Mouse (Mus musculus): ENCODE measurements around the gene Creb3l4. TPM values are rescaled to one million over a fixed set of nuclear protein-coding genes. Genes with fewer than 3 reads are reported as not detected.
A peak's percentile ranks its signal among the peaks of the same experiment; 100 is the strongest.
"Not testable (repeated sequence)": the region's sequence is repeated elsewhere in the genome, so short reads cannot be mapped to it uniquely, and the experiment has no call there.

Creb3l4 gene
- polyA plus RNA-seq, 1 experiment from 2014 or later: 0.82 TPM

GRCm38 (mm10) chr3:90256731-90257530, 13.6 kb upstream of the Creb3l4 start:
- ATAC-seq (replicated peaks; ENCODE audit: low FRiP score): no peak
- Histone ChIP-seq H3K27me3 (replicated peaks; ENCODE audit: control insufficient read depth, insufficient read depth, low read length) (no peaks in the 10 kb centered on the region), H3K36me3 (ENCODE audit: control insufficient read depth, insufficient read depth, low read length) (peaks cover 18% of the 10 kb centered on the region), H3K4me3 (ENCODE audit: low read depth, low read length) (no peak overlapping the region), H3K27ac (ENCODE audit: low read depth, low read length) (no peak overlapping the region), H3K9me3 (ENCODE audit: control insufficient read depth, low read length) (no peaks in the 10 kb centered on the region), H3K4me1 (replicated peaks; ENCODE audit: control insufficient read depth, insufficient read depth, low read length) (peaks cover 12% of the 10 kb centered on the region), H3K9ac (ENCODE audit: low read depth, low read length) (no peak overlapping the region), H3K4me2 (no peak overlapping the region)
- 90% methylated on average over 19 of the region's 19 CpGs for WGBS
- no peak for DNase-seq (ENCODE audit: low spot score)

GRCm38 (mm10) chr3:90255784-90256353, 12.6 kb upstream of the Creb3l4 start:
- ATAC-seq (replicated peaks; ENCODE audit: low FRiP score) (no peak), DNase-seq (ENCODE audit: low spot score) (no peak)
- no peaks in the 10 kb centered on the region for H3K9me3 ChIP-seq (ENCODE audit: control insufficient read depth, low read length)
- peaks cover 12% of the 10 kb centered on the region for H3K4me1 ChIP-seq (replicated peaks; ENCODE audit: control insufficient read depth, insufficient read depth, low read length)
- no peak overlapping the region for H3K27ac ChIP-seq (ENCODE audit: low read depth, low read length)
- H3K9ac ChIP-seq (ENCODE audit: low read depth, low read length): no peak overlapping the region
- WGBS: 94% methylated on average over 14 of the region's 14 CpGs
- H3K36me3 ChIP-seq (ENCODE audit: control insufficient read depth, insufficient read depth, low read length): peaks cover 18% of the 10 kb centered on the region
- no peaks in the 10 kb centered on the region for H3K27me3 ChIP-seq (replicated peaks; ENCODE audit: control insufficient read depth, insufficient read depth, low read length)
- H3K4me2 ChIP-seq: peak overlapping the region; percentile 77; the same call in 1 of the 2 replicates
- H3K4me3 ChIP-seq (ENCODE audit: low read depth, low read length): no peak overlapping the region; the same call in 1 of the 2 replicates

- H3K27ac ChIP-seq (ENCODE audit: low read depth, low read length): no peak overlapping the region
- H3K36me3 ChIP-seq (ENCODE audit: control insufficient read depth, insufficient read depth, low read length): peaks cover 18% of the 10 kb centered on the region
- ATAC-seq (replicated peaks; ENCODE audit: low FRiP score): no peak
- peak overlapping the region; percentile 90 for H3K9ac ChIP-seq (ENCODE audit: low read depth, low read length)
- peak overlapping the region; percentile 96 for H3K4me3 ChIP-seq (ENCODE audit: low read depth, low read length)
- no peaks in the 10 kb centered on the region for H3K27me3 ChIP-seq (replicated peaks; ENCODE audit: control insufficient read depth, insufficient read depth, low read length)
- DNase-seq (ENCODE audit: low spot score): no peak
- no peaks in the 10 kb centered on the region for H3K9me3 ChIP-seq (ENCODE audit: control insufficient read depth, low read length)
- peak overlapping the region; percentile 77 for H3K4me2 ChIP-seq
- H3K4me1 ChIP-seq (replicated peaks; ENCODE audit: control insufficient read depth, insufficient read depth, low read length): peaks cover 12% of the 10 kb centered on the region
- 16% methylated on average over 2 of the region's 2 CpGs for WGBS
Observed at GRCm38 (mm10) chr3:90255194-90255565, 11.9 kb upstream of the Creb3l4 start.

GRCm38 (mm10) chr3:90254419-90255193, 11.3 kb upstream of the Creb3l4 start:
- under 1% methylated on average over 41 of the region's 41 CpGs for WGBS
- DNase-seq (ENCODE audit: low spot score) (peak; percentile 58), ATAC-seq (replicated peaks; ENCODE audit: low FRiP score) (peak; percentile 73)

GRCm38 (mm10) chr3:90253653-90254418, 10.5 kb upstream of the Creb3l4 start, which contains the start of gene Crtc2:
Gene Crtc2, plus strand, starts transcription at chr3:90254163.
- Histone ChIP-seq H3K9ac (ENCODE audit: low read depth, low read length) (peak within 1 kb of the TSS; percentile 90), H3K4me1 (replicated peaks; ENCODE audit: control insufficient read depth, insufficient read depth, low read length) (peaks cover 19% of the 10 kb centered on the region), H3K36me3 (ENCODE audit: control insufficient read depth, insufficient read depth, low read length) (peaks cover 12% of the 10 kb centered on the region), H3K27ac (ENCODE audit: low read depth, low read length) (peak within 1 kb of the TSS; percentile 74), H3K4me3 (ENCODE audit: low read depth, low read length) (peak within 1 kb of the TSS; percentile 96), H3K4me2 (peak within 1 kb of the TSS; percentile 77), H3K27me3 (replicated peaks; ENCODE audit: control insufficient read depth, insufficient read depth, low read length) (no peaks in the 10 kb centered on the region), H3K9me3 (ENCODE audit: control insufficient read depth, low read length) (no peaks in the 10 kb centered on the region)
- 2% methylated on average over 40 of the region's 40 CpGs for WGBS
- peak; percentile 89 for DNase-seq (ENCODE audit: low spot score)
- ATAC-seq (replicated peaks; ENCODE audit: low FRiP score): peak; percentile 99

More at GRCm38 (mm10) chr3:90254419-90255193, 11.3 kb upstream of the Creb3l4 start:
- H3K9me3 ChIP-seq (ENCODE audit: control insufficient read depth, low read length): no peaks in the 10 kb centered on the region
- peak overlapping the region; percentile 90 for H3K9ac ChIP-seq (ENCODE audit: low read depth, low read length)
- peak overlapping the region; percentile 96 for H3K4me3 ChIP-seq (ENCODE audit: low read depth, low read length)
- H3K4me2 ChIP-seq: peak overlapping the region; percentile 77
- peaks cover 14% of the 10 kb centered on the region for H3K36me3 ChIP-seq (ENCODE audit: control insufficient read depth, insufficient read depth, low read length)
- peak overlapping the region; percentile 74 for H3K27ac ChIP-seq (ENCODE audit: low read depth, low read length)
- no peaks in the 10 kb centered on the region for H3K27me3 ChIP-seq (replicated peaks; ENCODE audit: control insufficient read depth, insufficient read depth, low read length)
- H3K4me1 ChIP-seq (replicated peaks; ENCODE audit: control insufficient read depth, insufficient read depth, low read length): peaks cover 13% of the 10 kb centered on the region

- Histone ChIP-seq H3K4me1 (replicated peaks; ENCODE audit: control insufficient read depth, insufficient read depth, low read length) (peaks cover 21% of the 10 kb centered on the region), H3K36me3 (ENCODE audit: control insufficient read depth, insufficient read depth, low read length) (peaks cover 12% of the 10 kb centered on the region)
- not testable (repeated sequence) for ATAC-seq (replicated peaks; ENCODE audit: low FRiP score); H3K27me3 ChIP-seq (replicated peaks; ENCODE audit: control insufficient read depth, insufficient read depth, low read length); H3K4me2 ChIP-seq; H3K4me3 ChIP-seq (ENCODE audit: low read depth, low read length); H3K9ac ChIP-seq (ENCODE audit: low read depth, low read length); H3K27ac ChIP-seq (ENCODE audit: low read depth, low read length); H3K9me3 ChIP-seq (ENCODE audit: control insufficient read depth, low read length); DNase-seq (ENCODE audit: low spot score)
- WGBS: 71% methylated on average over 1 of the region's 1 CpGs
Observed at GRCm38 (mm10) chr3:90253174-90253573, 9.9 kb upstream of the Creb3l4 start.

- not testable (repeated sequence) for H3K27ac ChIP-seq (ENCODE audit: low read depth, low read length); H3K9me3 ChIP-seq (ENCODE audit: control insufficient read depth, low read length); DNase-seq (ENCODE audit: low spot score); H3K4me2 ChIP-seq; H3K27me3 ChIP-seq (replicated peaks; ENCODE audit: control insufficient read depth, insufficient read depth, low read length); H3K4me3 ChIP-seq (ENCODE audit: low read depth, low read length); H3K9ac ChIP-seq (ENCODE audit: low read depth, low read length); ATAC-seq (replicated peaks; ENCODE audit: low FRiP score)
- peaks cover 21% of the 10 kb centered on the region for H3K4me1 ChIP-seq (replicated peaks; ENCODE audit: control insufficient read depth, insufficient read depth, low read length)
- 90% methylated on average over 2 of the region's 2 CpGs for WGBS
- peaks cover 12% of the 10 kb centered on the region for H3K36me3 ChIP-seq (ENCODE audit: control insufficient read depth, insufficient read depth, low read length)
Observed at GRCm38 (mm10) chr3:90252659-90253058, 9.3 kb upstream of the Creb3l4 start.

- WGBS: 90% methylated on average over 8 of the region's 12 CpGs
- Histone ChIP-seq H3K4me1 (replicated peaks; ENCODE audit: control insufficient read depth, insufficient read depth, low read length) (peaks cover 21% of the 10 kb centered on the region), H3K36me3 (ENCODE audit: control insufficient read depth, insufficient read depth, low read length) (peaks cover 12% of the 10 kb centered on the region)
- not testable (repeated sequence) for H3K27ac ChIP-seq (ENCODE audit: low read depth, low read length); H3K27me3 ChIP-seq (replicated peaks; ENCODE audit: control insufficient read depth, insufficient read depth, low read length); ATAC-seq (replicated peaks; ENCODE audit: low FRiP score); H3K4me3 ChIP-seq (ENCODE audit: low read depth, low read length); H3K9me3 ChIP-seq (ENCODE audit: control insufficient read depth, low read length); DNase-seq (ENCODE audit: low spot score); H3K9ac ChIP-seq (ENCODE audit: low read depth, low read length); H3K4me2 ChIP-seq
Observed at GRCm38 (mm10) chr3:90251731-90252226, 8.5 kb upstream of the Creb3l4 start.

All from liver, embryonic 11.5 days (tissue).